Mouse (Mus musculus) pancreas, adult 10 weeks (tissue): ENCODE measurements around the gene Mrps27. TPM values are rescaled to one million over a fixed set of nuclear protein-coding genes. Genes with fewer than 3 reads are reported as not detected.

Experiments used
- polyA plus RNA-seq: library from polyadenylated mRNA; stranded (reverse); fragments of 350-450 nt; fragmentation: Illumina TruSeq; extraction: RNeasy Lipid Tissue Mini Kit (QIAGEN cat#74804); gene quantifications from one replicate; pipeline ENCODE4 v1.2.3, GENCODE M21; 2015; ENCODE audit warnings: low read depth, low replicate concordance; ENCODE audit not compliant: insufficient read depth

Mrps27 gene
- 5.0 TPM for polyA plus RNA-seq

DNA sequence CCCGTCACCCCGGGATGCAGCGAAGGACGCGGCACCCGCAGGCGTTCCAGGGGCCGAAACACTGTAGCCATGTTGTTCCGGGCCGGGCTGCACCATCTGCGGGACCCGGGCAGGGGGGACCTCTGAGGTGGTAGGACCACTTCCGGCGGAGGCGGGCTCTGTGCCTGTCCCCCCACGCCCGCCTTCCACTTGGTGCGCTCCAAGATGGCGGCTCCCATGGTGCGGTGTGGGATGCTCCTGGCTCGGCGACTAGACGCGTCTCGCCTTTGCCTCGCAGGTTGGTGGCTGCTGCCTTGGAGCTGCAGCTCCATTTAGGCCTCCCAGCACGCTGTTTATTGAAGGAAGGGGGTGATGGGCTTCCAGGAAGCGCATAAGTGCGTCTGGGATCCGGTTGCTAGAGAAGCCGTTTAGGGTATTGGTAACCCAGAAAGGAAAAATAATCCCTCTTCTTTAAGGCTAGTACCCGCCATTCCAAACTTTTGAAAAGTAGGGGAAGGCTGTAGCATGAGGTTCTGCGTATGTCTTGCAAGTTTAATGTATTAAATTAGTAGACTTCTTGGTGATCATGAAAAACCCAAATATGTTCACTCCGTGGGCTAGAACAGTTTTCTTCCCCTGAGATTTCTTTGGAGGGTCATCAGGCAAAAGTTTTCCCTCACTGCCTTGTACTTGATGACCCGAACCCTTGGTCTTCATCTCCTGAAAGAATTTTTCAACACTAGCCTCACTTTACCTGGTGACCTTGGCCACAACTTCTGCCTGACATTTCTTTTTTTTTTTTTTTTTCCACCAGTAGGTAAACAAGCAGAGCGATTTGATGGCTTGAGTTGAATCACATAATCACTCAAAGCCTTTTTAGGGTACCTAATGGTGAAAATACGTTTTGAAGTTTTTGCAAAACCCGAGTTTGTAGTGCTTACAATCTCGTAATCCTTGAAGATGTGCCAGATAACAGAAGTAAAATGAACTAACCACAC is at the start of gene Mrps27, which contains the start of gene Ptcd2:
Gene Mrps27, plus strand, starts transcription at position 188 of the 977 bp plus-strand sequence.
Gene Ptcd2, minus strand, starts transcription at position 107 of the 977 bp plus-strand sequence.

Other genes starting within 250 kb of the Mrps27 start
- gene Zfp366, start 160.0 kb upstream of the Mrps27 start, polyA plus RNA-seq = 3.5 TPM
- gene Ptcd2, start 81 bp upstream of the Mrps27 start, polyA plus RNA-seq = 8.7 TPM
- gene Map1b, start 171.8 kb downstream of the Mrps27 start, polyA plus RNA-seq = 3.3 TPM